Mouse (Mus musculus) bone marrow macrophage, adult 2 months (primary cell): ENCODE results near the gene Dmac2.

Experiments used
- CTCF ChIP-seq: IDR thresholded peaks from 2 replicates; pipeline ENCODE4 v1.5.1; 2012; ENCODE audit warnings: low read depth, mild to moderate bottlenecking, low read length, moderate library complexity
- POLR2A ChIP-seq: IDR thresholded peaks from 2 replicates; pipeline ENCODE4 v1.6.1; 2012; ENCODE audit warnings: mild to moderate bottlenecking, low read depth, low read length, borderline replicate concordance

GRCm38 (mm10) chr7:25606625-25607063, 12.6 kb upstream of the Dmac2 start:
- no peak for TF ChIP-seq POLR2A
- no peak for TF ChIP-seq CTCF
